Mouse (Mus musculus): ENCODE measurements at regions not wholly inside any gene's neighbourhood (a gene's known extent, or its start where the extent isn't known, plus 50 kb on each side); places are given as distances from the start of the nearest gene placed in this dataset.

DNA sequence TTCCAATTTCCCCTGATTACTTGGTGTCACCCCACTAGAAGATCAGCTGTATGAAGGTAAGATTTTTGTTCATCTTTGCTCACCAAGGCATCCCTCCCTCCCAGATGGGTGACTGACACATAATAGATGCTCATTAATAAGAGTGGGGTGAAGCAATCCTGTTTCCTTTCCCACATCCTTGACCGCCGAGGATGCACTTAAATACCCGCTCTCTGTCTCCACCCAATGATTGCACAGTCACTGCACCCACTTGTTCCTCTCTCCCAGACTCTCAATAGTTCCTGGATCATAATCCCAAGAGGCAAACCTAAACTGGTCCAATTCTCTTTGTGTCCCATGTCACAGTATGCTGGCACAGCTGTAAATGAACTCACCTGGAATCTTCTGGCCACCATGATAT is 86.4 kb upstream of the Ccn6 start:
- TF ChIP-seq CTCF (IDR thresholded peaks at IDR 0.05; ENCODE audit: low read depth, low read length) = no peak
- TF ChIP-seq POLR2A (IDR thresholded peaks at IDR 0.05; ENCODE audit: insufficient read depth, low read length) = no peak

All from ES-Bruce4 (cell line).